Mouse (Mus musculus) heart, embryonic 12.5 days (tissue): ENCODE data around the gene Cep89. TPM values are rescaled to one million over a fixed set of nuclear protein-coding genes. Genes with fewer than 3 reads are reported as not detected.

Source experiments
- ATAC-seq: fragments of 200-750 bp; cut with Nextera tagmentation; 2 replicates; pipeline ENCODE4 v1.8.0; 2017; ENCODE audit warnings: moderate TSS enrichment, moderate library complexity; ENCODE audit not compliant: insufficient number of reproducible peaks, low FRiP score
- H3K27ac ChIP-seq: fragments of 300-500 bp; sonication (generic); 2 replicates; pipeline ENCODE4 v1.5.1; 2016; ENCODE audit warnings: mild to moderate bottlenecking, moderate library complexity; ENCODE audit not compliant: poor library complexity, severe bottlenecking
- H3K27me3 ChIP-seq: fragments of 300-500 bp; sonication (generic); replicated peaks from 2 replicates; pipeline ENCODE4 v1.6.1; 2016; ENCODE audit warnings: mild to moderate bottlenecking, moderate library complexity
- H3K36me3 ChIP-seq: fragments of 300-500 bp; sonication (generic); 2 replicates; pipeline ENCODE4 v1.6.1; 2016; ENCODE audit warnings: mild to moderate bottlenecking, moderate library complexity
- H3K4me1 ChIP-seq: fragments of 300-500 bp; sonication (generic); replicated peaks from 2 replicates; pipeline ENCODE4 v1.6.1; 2016; ENCODE audit warnings: mild to moderate bottlenecking
- H3K4me2 ChIP-seq: fragments of 300-500 bp; sonication (generic); 2 replicates; pipeline ENCODE4 v1.6.1; 2016; ENCODE audit warnings: mild to moderate bottlenecking, moderate library complexity
- H3K4me3 ChIP-seq: fragments of 300-500 bp; sonication (generic); 2 replicates; pipeline ENCODE4 v1.5.1; 2016; ENCODE audit warnings: mild to moderate bottlenecking
- H3K9ac ChIP-seq: fragments of 300-500 bp; sonication (generic); 2 replicates; pipeline ENCODE4 v1.6.1; 2016; ENCODE audit warnings: mild to moderate bottlenecking, moderate library complexity
- H3K9me3 ChIP-seq: fragments of 300-500 bp; sonication (generic); replicated peaks from 2 replicates; pipeline ENCODE4 v1.6.1; 2016; ENCODE audit warnings: mild to moderate bottlenecking, moderate library complexity
- WGBS: fragments of 180-500 bp; shearing (Covaris S2); methylation state at CpG from one replicate; pipeline ENCODE4 v1.1.7; 2016; 5-methylcytosine and 5-hydroxymethylcytosine counted together
- polyA plus RNA-seq: library from polyadenylated mRNA; unstranded; fragments of >200 nt; fragmentation: Nextera tagmentation; extraction: Ambion mirVana; gene quantifications from 2 replicates; pipeline ENCODE4 v1.2.1, GENCODE M21; 2016

Cep89 gene
- polyA plus RNA-seq, 1 experiment from 2014 or later, result 40.0 TPM

DNA sequence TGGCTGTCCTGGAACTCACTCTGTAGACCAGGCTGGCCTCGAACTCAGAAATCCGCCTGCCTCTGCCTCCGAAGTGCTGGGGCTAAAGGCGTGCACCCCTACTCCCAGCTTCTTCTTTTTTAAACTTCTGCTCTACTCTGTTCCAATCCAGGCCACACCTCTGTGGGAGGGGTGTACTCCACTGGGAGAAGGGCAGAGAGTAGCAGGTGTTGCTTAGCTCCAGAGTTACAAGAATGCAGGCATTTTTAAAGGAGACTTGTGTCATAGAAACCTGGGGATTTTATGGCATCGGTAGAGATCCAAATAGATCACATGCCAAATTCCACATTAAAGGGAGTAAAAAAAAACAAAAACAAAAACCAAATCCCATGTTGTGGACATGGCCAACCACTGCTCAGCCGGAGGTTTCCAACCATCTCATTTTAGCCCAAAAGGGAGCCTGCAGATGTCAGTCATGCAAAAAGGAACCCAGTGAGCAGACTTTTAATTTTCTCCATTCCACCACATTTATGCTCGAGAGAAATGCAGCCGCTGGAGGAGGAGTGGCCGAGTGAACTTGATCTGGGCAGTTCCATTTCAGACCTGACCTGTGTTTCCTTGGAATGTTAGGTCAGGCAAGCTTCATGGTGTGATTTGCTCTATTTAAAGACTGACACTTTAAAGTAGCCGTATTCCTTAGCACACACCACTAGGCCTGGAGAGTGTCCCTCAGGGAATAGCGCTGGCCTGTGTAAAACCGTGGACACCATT is 31.5 kb upstream of the Cep89 start:
- 64% methylated on average over 12 of the region's 12 CpGs for WGBS
- peaks cover 8% of the 10 kb centered on the region for H3K36me3 ChIP-seq
- H3K27me3 ChIP-seq, result no peaks in the 10 kb centered on the region
- H3K9ac ChIP-seq, result no peak overlapping the region
- H3K4me1 ChIP-seq, result peaks cover 26% of the 10 kb centered on the region
- no peak overlapping the region for H3K27ac ChIP-seq
- H3K4me3 ChIP-seq, result no peak overlapping the region
- ATAC-seq, result no peak
- no peak overlapping the region for H3K4me2 ChIP-seq
- peaks cover 7% of the 10 kb centered on the region; the same call in 1 of the 2 replicates for H3K9me3 ChIP-seq

DNA sequence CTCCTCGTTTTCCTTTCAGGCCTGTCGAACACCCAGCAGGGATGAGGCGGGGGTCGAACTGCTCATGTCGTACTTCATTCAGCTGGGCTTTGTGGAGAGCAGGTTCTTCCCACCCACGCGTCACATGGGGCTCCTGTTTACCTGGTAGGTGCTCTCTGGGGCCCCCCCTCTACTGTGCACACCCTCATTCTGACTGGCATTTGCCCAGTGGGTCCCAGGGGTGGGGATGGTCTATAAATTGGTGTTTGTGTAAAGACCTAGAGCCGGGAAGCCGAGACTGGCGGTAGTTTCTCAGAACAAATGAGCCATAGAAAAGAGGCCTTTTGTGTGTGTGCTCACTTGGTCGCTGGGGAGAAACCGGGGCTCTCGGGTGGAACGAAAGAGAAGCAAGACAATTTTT is 25.7 kb upstream of the Cep89 start:
- no peak overlapping the region for H3K27ac ChIP-seq

DNA sequence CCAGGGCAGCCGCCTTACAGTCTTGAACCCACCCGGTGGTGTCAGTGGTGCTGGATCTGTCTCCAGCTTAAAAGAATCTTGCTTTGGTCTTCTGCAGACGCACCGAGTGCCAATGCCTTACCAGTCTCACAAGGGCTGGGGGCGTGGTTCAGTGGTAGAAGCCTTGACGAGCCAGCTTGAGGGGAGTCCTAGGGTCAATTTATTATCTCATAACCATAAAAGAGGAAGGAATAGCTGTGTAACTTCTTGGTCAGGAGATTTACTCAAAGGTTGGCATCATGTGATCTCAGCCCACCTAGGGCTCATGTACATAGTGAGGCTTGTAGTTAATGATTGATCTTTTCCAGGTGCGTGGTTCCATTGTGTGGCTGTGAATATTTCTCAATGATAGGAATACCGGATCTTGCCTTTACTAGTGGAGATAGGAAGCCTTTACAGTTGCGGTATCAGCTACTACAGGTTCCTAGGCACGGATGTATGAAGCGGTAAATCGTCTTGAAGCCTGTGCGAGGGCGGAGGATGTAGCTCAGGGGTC is 24.3 kb upstream of the Cep89 start:
- no peak for ATAC-seq
- WGBS, result 82% methylated on average over 14 of the region's 14 CpGs

More for the DNA sequence above, 25.7 kb upstream of the Cep89 start:
- peaks cover 7% of the 10 kb centered on the region; the same call in 1 of the 2 replicates for H3K9me3 ChIP-seq
- H3K36me3 ChIP-seq, result peaks cover 8% of the 10 kb centered on the region
- H3K4me1 ChIP-seq, result peaks cover 12% of the 10 kb centered on the region
- ATAC-seq, result no peak
- H3K4me3 ChIP-seq, result no peak overlapping the region
- WGBS, result 80% methylated on average over 14 of the region's 14 CpGs
- no peak overlapping the region for H3K4me2 ChIP-seq
- H3K27me3 ChIP-seq, result no peaks in the 10 kb centered on the region
- no peak overlapping the region for H3K9ac ChIP-seq

DNA sequence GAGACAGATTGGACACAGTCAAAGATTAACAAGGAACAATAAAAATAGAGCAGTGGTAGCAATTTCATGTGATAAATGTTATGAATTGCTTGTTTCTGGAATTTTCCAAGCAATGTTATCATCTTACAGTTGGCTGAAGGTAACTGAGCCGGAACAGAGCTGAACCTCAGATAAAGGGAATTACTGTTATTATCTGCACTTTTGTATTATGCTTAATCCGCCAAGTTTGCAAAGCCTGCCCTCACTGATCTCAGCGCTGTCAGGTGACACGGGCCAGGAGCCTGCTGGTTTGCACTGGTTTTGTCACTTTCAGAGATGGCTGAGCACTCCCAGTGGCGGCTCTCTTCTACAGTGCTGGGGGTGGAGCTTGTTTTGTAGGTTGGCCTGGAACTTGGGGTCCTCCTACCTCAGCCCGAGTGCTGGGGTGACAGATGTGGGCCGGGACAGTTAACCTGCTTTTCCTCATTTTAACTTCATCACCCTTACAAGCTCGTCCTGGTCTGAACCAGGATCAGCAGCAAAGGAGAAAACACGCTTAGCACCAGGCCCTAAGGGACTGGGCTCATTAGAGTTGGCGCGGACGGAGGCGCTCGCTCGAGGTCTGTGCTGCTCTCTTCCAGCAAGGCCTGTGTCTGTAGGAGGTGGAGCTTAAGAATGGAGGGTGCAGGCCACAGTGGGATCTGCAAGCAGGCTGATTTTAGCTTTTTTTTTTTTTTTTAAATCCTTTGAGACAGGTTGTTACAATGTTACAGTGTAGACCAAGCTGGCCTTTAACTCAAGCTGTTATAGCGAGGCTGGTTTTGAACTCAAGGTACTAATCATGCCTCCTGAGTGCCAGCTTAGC is 23.5 kb upstream of the Cep89 start:
- Histone ChIP-seq H3K27me3 (no peaks in the 10 kb centered on the region), H3K27ac (0 out of 2 replicates have a peak overlapping the region, but pooled peaks have one; percentile 5), H3K36me3 (no peaks in the 10 kb centered on the region), H3K4me3 (no peak overlapping the region), H3K4me2 (peak overlapping the region; percentile 17; the same call in 1 of the 2 replicates), H3K4me1 (peaks cover 12% of the 10 kb centered on the region), H3K9ac (no peak overlapping the region), H3K9me3 (peaks cover 2% of the 10 kb centered on the region; the same call in 1 of the 2 replicates)
- peak; percentile 63 for ATAC-seq
- WGBS, result 51% methylated on average over 16 of the region's 16 CpGs

More for the DNA sequence above, 24.3 kb upstream of the Cep89 start:
- Histone ChIP-seq H3K4me3 (no peak overlapping the region), H3K9ac (no peak overlapping the region), H3K9me3 (peaks cover 7% of the 10 kb centered on the region; the same call in 1 of the 2 replicates), H3K4me1 (peaks cover 12% of the 10 kb centered on the region), H3K4me2 (no peak overlapping the region), H3K27me3 (no peaks in the 10 kb centered on the region), H3K27ac (no peak overlapping the region), H3K36me3 (peaks cover 3% of the 10 kb centered on the region; the same call in 1 of the 2 replicates)

DNA sequence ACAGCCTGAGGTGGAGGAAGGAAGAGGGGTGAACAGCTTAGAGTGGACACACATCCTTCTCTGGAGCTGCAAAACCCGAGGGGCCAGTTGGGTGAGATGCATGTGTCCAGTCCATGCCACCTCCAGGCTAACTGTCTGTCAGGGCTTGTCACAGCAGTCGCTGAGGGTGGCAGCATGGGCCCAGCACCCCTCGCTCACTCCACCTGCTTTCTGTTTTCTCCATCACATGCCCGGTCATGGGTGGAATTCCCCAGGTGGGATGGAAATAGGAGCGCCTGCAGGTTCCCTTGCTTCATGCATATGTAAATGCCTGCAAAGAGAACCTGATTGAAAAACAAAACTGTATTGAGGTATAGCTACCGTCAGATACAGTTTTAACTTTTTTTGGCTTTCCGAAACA is 22.6 kb upstream of the Cep89 start:
- WGBS, result 86% methylated on average over 7 of the region's 7 CpGs
- Histone ChIP-seq H3K36me3 (no peaks in the 10 kb centered on the region), H3K4me1 (peaks cover 18% of the 10 kb centered on the region)

DNA sequence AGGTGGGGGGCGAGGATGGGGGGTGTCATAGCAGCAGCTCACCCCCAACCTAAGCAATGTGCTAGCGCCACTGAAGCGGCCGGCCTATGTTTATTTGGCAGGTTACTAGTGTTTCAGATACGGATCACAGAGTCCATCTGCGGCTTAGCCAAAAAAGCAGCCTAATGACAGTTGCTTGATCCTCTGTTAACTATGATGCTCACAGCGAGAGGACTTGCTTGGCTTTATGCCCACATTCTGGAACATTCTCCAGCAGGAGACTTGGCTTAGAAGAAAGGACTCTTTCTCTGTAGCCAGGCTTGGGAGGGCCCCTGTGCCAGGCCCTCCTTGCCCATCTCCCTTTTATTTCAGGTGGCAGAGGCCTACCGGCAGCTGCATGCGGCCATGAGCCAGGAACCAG is 20.2 kb upstream of the Cep89 start:
- no peak overlapping the region for H3K9ac ChIP-seq
- no peak for ATAC-seq
- H3K4me3 ChIP-seq, result no peak overlapping the region
- no peaks in the 10 kb centered on the region for H3K9me3 ChIP-seq
- WGBS, result 91% methylated on average over 9 of the region's 9 CpGs
- H3K36me3 ChIP-seq, result no peaks in the 10 kb centered on the region
- H3K4me2 ChIP-seq, result no peak overlapping the region
- H3K27ac ChIP-seq, result no peak overlapping the region
- H3K4me1 ChIP-seq, result peaks cover 32% of the 10 kb centered on the region
- no peaks in the 10 kb centered on the region for H3K27me3 ChIP-seq

More for the DNA sequence above, 22.6 kb upstream of the Cep89 start:
- no peak overlapping the region for H3K4me3 ChIP-seq
- no peak overlapping the region for H3K9ac ChIP-seq
- H3K27ac ChIP-seq, result no peak overlapping the region
- ATAC-seq, result no peak
- H3K9me3 ChIP-seq, result no peaks in the 10 kb centered on the region
- no peaks in the 10 kb centered on the region for H3K27me3 ChIP-seq
- H3K4me2 ChIP-seq, result no peak overlapping the region

GRCm38 (mm10) chr7:35379492-35380119 is 17.2 kb upstream of the Cep89 start:
- no peaks in the 10 kb centered on the region for H3K36me3 ChIP-seq
- H3K4me2 ChIP-seq, result peak overlapping the region; percentile 60
- peak overlapping the region; percentile 47 for H3K27ac ChIP-seq
- peak overlapping the region; percentile 19; the same call in 1 of the 2 replicates for H3K4me3 ChIP-seq
- H3K27me3 ChIP-seq, result no peaks in the 10 kb centered on the region
- no peaks in the 10 kb centered on the region for H3K9me3 ChIP-seq
- peak; percentile 55 for ATAC-seq
- WGBS, result 29% methylated on average over 16 of the region's 16 CpGs
- H3K4me1 ChIP-seq, result peaks cover 20% of the 10 kb centered on the region
- H3K9ac ChIP-seq, result peak overlapping the region; percentile 43; the same call in 1 of the 2 replicates

- H3K9ac ChIP-seq, result no peak overlapping the region
- H3K36me3 ChIP-seq, result no peaks in the 10 kb centered on the region
- WGBS, result 41% methylated on average over 8 of the region's 8 CpGs
- H3K27ac ChIP-seq, result no peak overlapping the region; the same call in none of the 2 replicates
- H3K9me3 ChIP-seq, result no peaks in the 10 kb centered on the region
- 0 out of 2 replicates have a peak, but pooled peaks have one; percentile 12 for ATAC-seq
- H3K4me2 ChIP-seq, result no peak overlapping the region
- no peaks in the 10 kb centered on the region for H3K27me3 ChIP-seq
- H3K4me3 ChIP-seq, result no peak overlapping the region
- peaks cover 20% of the 10 kb centered on the region for H3K4me1 ChIP-seq
Measured at GRCm38 (mm10) chr7:35380351-35380750, 16.5 kb upstream of the Cep89 start.

- Histone ChIP-seq H3K36me3 (0 out of 2 replicates have a peak, but pooled peaks cover 4% of the 10 kb centered on the region), H3K4me3 (no peak overlapping the region), H3K4me1 (peaks cover 25% of the 10 kb centered on the region), H3K27me3 (no peaks in the 10 kb centered on the region), H3K9me3 (no peaks in the 10 kb centered on the region), H3K27ac (no peak overlapping the region), H3K9ac (no peak overlapping the region), H3K4me2 (no peak overlapping the region)
- ATAC-seq, result no peak
- 48% methylated on average over 16 of the region's 16 CpGs for WGBS
Measured at GRCm38 (mm10) chr7:35381861-35382260, 15.0 kb upstream of the Cep89 start.

DNA sequence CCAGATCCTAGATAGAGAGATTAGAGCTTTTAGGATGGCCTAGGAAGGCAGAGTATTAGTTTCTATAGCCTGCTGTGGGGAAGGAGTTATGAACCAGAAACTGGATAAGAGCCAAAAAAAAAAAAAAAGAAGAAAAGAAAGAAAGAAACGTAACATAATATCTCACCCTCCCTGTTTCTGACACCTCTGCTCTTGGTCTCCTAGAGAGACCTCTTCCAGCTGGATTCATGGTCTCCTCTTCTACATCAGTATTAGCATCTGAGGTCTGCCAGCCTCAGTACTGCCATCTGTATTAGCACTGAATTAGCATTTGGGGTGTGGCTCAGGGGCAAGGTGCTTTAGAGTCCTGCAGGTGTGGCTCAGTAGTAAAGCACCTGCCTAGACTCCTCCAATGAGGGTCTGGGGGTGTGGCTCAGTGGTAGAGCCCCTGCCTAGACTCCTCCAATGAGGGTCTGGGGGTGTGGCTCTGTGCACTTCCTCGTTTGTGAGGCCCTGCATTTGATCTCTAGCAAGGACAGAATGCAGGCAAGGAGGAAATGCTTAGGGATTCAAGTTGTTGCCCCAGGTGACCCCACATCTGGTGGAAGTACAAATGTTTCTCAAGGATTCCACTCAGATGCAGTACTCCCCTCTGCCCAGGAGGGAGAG is 14.0 kb upstream of the Cep89 start:
- WGBS, result 54% methylated on average over 2 of the region's 2 CpGs
- H3K36me3 ChIP-seq, result 0 out of 2 replicates have a peak, but pooled peaks cover 4% of the 10 kb centered on the region
- H3K4me1 ChIP-seq, result peaks cover 31% of the 10 kb centered on the region
- no peaks in the 10 kb centered on the region for H3K9me3 ChIP-seq
- H3K4me2 ChIP-seq, result no peak overlapping the region
- no peaks in the 10 kb centered on the region for H3K27me3 ChIP-seq
- H3K27ac ChIP-seq, result no peak overlapping the region
- H3K9ac ChIP-seq, result no peak overlapping the region
- no peak for ATAC-seq
- H3K4me3 ChIP-seq, result no peak overlapping the region
